Mouse (Mus musculus) liver, embryonic 14.5 days (tissue): ENCODE results near the gene Olfr577. TPM values are rescaled to one million over a fixed set of nuclear protein-coding genes. Genes with fewer than 3 reads are reported as not detected.
A peak's percentile ranks its signal among the peaks of the same experiment; 100 is the strongest.

Experiments
- ATAC-seq: fragments of 200-750 bp; cut with Nextera tagmentation; 2 replicates; pipeline ENCODE4 v1.8.0; 2017; ENCODE audit warnings: moderate number of reproducible peaks, mild to moderate bottlenecking, moderate library complexity; ENCODE audit not compliant: insufficient read depth
- DNase-seq, 3 experiments: peaks; one replicate each; pipeline ENCODE4 v3.0.0-alpha.2; 2012 to 2013; ENCODE audit warnings: low read depth in 3 of 3, low spot score in 3 of 3
- H3K27ac ChIP-seq: fragments of 300-500 bp; sonication (generic); 2 replicates; pipeline ENCODE4 v1.5.1; 2014; ENCODE audit warnings: moderate library complexity, mild to moderate bottlenecking, control low read depth, inconsistent platforms
- H3K27me3 ChIP-seq: fragments of 300-500 bp; sonication (generic); 2 replicates; pipeline ENCODE4 v1.6.1; 2014; ENCODE audit warnings: mild to moderate bottlenecking, low read length, moderate library complexity; ENCODE audit not compliant: control insufficient read depth, insufficient read depth
- H3K36me3 ChIP-seq: fragments of 300-500 bp; sonication (generic); replicated peaks from 2 replicates; pipeline ENCODE4 v1.6.1; 2014; ENCODE audit warnings: low read depth; ENCODE audit not compliant: control insufficient read depth, insufficient read depth
- H3K4me1 ChIP-seq, 2 experiments: fragments of 200-500 bp in 1 of 2; fragments of 300-500 bp in 1 of 2; sonication (generic) in 1 of 2; replicated peaks; 2 replicates each; pipeline ENCODE4 v1.6.1; 2012 to 2014; ENCODE audit warnings: antibody characterized with exemption in 1 of 2, inconsistent platforms in 1 of 2, low read length in 1 of 2; ENCODE audit not compliant: control insufficient read depth in 2 of 2, insufficient read depth in 2 of 2
- H3K4me2 ChIP-seq: fragments of 300-500 bp; sonication (generic); 2 replicates; pipeline ENCODE4 v1.6.1; 2014; ENCODE audit warnings: low read depth, mild to moderate bottlenecking, control low read depth, moderate library complexity
- H3K4me3 ChIP-seq, 2 experiments: fragments of 200-500 bp in 1 of 2; fragments of 300-500 bp in 1 of 2; sonication (generic) in 1 of 2; 2 replicates each; pipeline ENCODE4 v1.5.1; 2012 to 2014; ENCODE audit warnings: low read depth in 2 of 2, low read length in 2 of 2, mild to moderate bottlenecking in 2 of 2, control low read depth in 1 of 2, inconsistent platforms in 1 of 2, moderate library complexity in 1 of 2; ENCODE audit not compliant: insufficient read depth in 1 of 2
- H3K9ac ChIP-seq: fragments of 300-500 bp; sonication (generic); replicated peaks from 2 replicates; pipeline ENCODE4 v1.6.1; 2014; ENCODE audit warnings: mild to moderate bottlenecking, control low read depth, moderate library complexity
- H3K9me3 ChIP-seq: fragments of 300-500 bp; sonication (generic); 2 replicates; pipeline ENCODE4 v1.6.1; 2016; ENCODE audit warnings: low read length, mixed read lengths; ENCODE audit not compliant: control insufficient read depth
- CTCF ChIP-seq: IDR thresholded peaks from 2 replicates; pipeline ENCODE4 v1.5.1; 2016; ENCODE audit warnings: antibody characterized with exemption, low read depth, control low read depth
- EP300 ChIP-seq: IDR thresholded peaks from 2 replicates; pipeline ENCODE4 v1.6.1; 2016; ENCODE audit warnings: antibody characterized with exemption, low read depth
- WGBS: fragments of 180-500 bp; shearing (Covaris S2); extraction: QIAGEN DNeasy Blood & Tissue Kit; methylation state at CpG from one replicate; pipeline ENCODE4 v1.1.7; 2014; ENCODE audit not compliant: insufficient replicate concordance; 5-methylcytosine and 5-hydroxymethylcytosine counted together
- polyA plus RNA-seq, 2 experiments: library from polyadenylated mRNA; depleted of rRNA in 1 of 2; stranded (reverse) in 1 of 2; unstranded in 1 of 2; fragments of >200 nt; fragmentation: Nextera tagmentation in 1 of 2; extraction: Ambion mirVana in 1 of 2; gene quantifications; 2 replicates each; pipeline versions ENCODE4 v1.2.1 to v1.2.3; 2012 to 2014

Olfr577 gene
- polyA plus RNA-seq, 2 experiments: not detected

DNA sequence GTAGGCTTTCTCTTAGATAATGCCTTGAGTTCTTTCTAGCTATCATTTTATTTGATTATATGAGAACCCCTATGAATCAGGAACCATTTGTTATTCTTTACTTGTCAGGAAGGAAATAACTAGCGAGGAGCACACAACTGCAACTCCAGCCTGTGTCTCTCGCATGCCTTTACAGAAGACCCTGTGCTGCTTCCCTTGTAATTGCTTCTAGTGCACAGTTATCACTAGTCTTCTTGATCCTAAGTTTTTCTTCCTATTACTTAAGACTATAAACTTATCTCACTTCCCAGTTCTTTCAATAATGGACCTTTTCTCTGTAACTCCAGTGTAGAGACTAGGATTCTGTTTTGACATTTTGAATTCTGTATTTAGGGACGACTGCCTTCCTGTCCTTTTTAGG, 17.6 kb downstream of the Olfr577 start:
- Histone ChIP-seq H3K4me2 (peak overlapping the region; percentile 3; the same call in 1 of the 2 replicates), H3K9me3 (no peaks in the 10 kb centered on the region), H3K4me1 (peaks cover 5% of the 10 kb centered on the region in 2 experiments), H3K27ac (peak overlapping the region; percentile 75), H3K27me3 (no peaks in the 10 kb centered on the region), H3K36me3 (no peaks in the 10 kb centered on the region), H3K4me3 (no peak overlapping the region), H3K9ac (no peak overlapping the region)
- TF ChIP-seq CTCF (no peak), EP300 (no peak)
- DNase-seq (no peak), ATAC-seq (peak; percentile 54; the same call in 1 of the 2 replicates)
- whole genome bisulfite sequencing: 35% methylated on average over 3 of the region's 3 CpGs

- H3K27ac ChIP-seq: no peak overlapping the region
- ATAC-seq: no peak
- TF ChIP-seq CTCF: no peak
Measured at GRCm38 (mm10) chr7:102950732-102951131, 25.0 kb downstream of the Olfr577 start.

DNA sequence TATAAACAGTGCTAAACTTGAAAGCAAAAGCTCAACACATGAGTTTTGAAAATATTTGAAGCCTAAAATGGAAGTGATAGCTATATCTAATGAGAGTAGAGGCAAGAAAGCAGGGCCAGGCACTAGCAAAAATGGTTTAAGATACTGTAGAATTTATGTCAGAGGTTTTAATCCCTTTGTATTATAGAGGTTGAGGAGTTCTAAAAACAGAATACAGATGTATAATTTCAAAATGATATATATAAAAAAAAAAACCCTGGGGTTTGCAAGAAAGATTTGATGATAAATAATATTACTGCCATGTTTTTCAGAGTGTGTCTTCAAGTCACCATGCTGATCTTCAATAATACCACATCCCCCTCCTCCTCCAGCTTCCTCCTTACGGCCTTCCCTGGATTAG, 27.6 kb downstream of the Olfr577 start, which contains the start of gene Olfr574:
Gene Olfr574 (plus strand): TSS at position 301 of the 400 bp plus-strand sequence.
- TF ChIP-seq EP300: no peak
- no peak for TF ChIP-seq CTCF
- Histone ChIP-seq H3K27ac (no peak within 1 kb of the TSS), H3K4me2 (no peak within 1 kb of the TSS), H3K9ac (no peak within 1 kb of the TSS), H3K27me3 (no peaks in the 10 kb centered on the region), H3K4me3 (no peak within 1 kb of the TSS), H3K9me3 (no peaks in the 10 kb centered on the region), H3K4me1 (no peaks in the 10 kb centered on the region), H3K36me3 (no peaks in the 10 kb centered on the region)
- DNase-seq (no peak), ATAC-seq (no peak)
- WGBS: 63% methylated on average over 1 of the region's 1 CpGs

More at GRCm38 (mm10) chr7:102950732-102951131, 25.0 kb downstream of the Olfr577 start:
- no peak overlapping the region for H3K4me2 ChIP-seq
- no peaks in the 10 kb centered on the region for H3K9me3 ChIP-seq
- no peak overlapping the region for H3K4me3 ChIP-seq
- WGBS: 30% methylated on average over 1 of the region's 1 CpGs
- H3K9ac ChIP-seq: no peak overlapping the region
- H3K36me3 ChIP-seq: no peaks in the 10 kb centered on the region
- H3K4me1 ChIP-seq: no peaks in the 10 kb centered on the region
- no peak for DNase-seq
- no peaks in the 10 kb centered on the region for H3K27me3 ChIP-seq

- WGBS: 43% methylated on average over 1 of the region's 1 CpGs
- TF ChIP-seq EP300: peak; percentile 43; the same call in 1 of the 2 replicates
- TF ChIP-seq CTCF: no peak
- Histone ChIP-seq H3K4me1 (no peaks in the 10 kb centered on the region), H3K4me2 (no peak overlapping the region), H3K4me3 (no peak overlapping the region), H3K27ac (no peak overlapping the region), H3K27me3 (no peaks in the 10 kb centered on the region), H3K9ac (no peak overlapping the region), H3K9me3 (no peaks in the 10 kb centered on the region), H3K36me3 (no peaks in the 10 kb centered on the region)
- ATAC-seq: peak; percentile 85
- DNase-seq: no peak
Measured at GRCm38 (mm10) chr7:102943417-102943816, 32.3 kb downstream of the Olfr577 start.

GRCm38 (mm10) chr7:102942475-102942874, 33.3 kb downstream of the Olfr577 start, which contains the start of gene Olfr573-ps1:
Olfr573-ps1 (minus strand) TSS chr7:102942575.
- ATAC-seq: no peak
- no peaks in the 10 kb centered on the region for H3K4me1 ChIP-seq
- 75% methylated on average over 2 of the region's 2 CpGs for WGBS
- H3K9ac ChIP-seq: no peak within 1 kb of the TSS
- no peak for DNase-seq
- TF ChIP-seq CTCF: no peak
- no peak for TF ChIP-seq EP300
- no peak within 1 kb of the TSS for H3K4me3 ChIP-seq
- no peak within 1 kb of the TSS for H3K27ac ChIP-seq
- no peak within 1 kb of the TSS for H3K4me2 ChIP-seq
- H3K36me3 ChIP-seq: no peaks in the 10 kb centered on the region
- H3K27me3 ChIP-seq: no peaks in the 10 kb centered on the region
- no peaks in the 10 kb centered on the region for H3K9me3 ChIP-seq
